Mouse (Mus musculus) T-helper 1 cell (primary cell): ENCODE measurements around the gene Hira.
"Not testable (repeated sequence)": the region's sequence is repeated elsewhere in the genome, so short reads cannot be mapped to it uniquely, and the experiment has no call there.

Source experiments
- in situ Hi-C: fragments of 300-600 bp; cut with MboI, MseI; formaldehyde crosslinking; loops from one replicate; pipeline ENCODE4 v1.15.1; 2025; ENCODE audit warnings: high pct_unique_total_duplicates

Gene Hira

DNA sequence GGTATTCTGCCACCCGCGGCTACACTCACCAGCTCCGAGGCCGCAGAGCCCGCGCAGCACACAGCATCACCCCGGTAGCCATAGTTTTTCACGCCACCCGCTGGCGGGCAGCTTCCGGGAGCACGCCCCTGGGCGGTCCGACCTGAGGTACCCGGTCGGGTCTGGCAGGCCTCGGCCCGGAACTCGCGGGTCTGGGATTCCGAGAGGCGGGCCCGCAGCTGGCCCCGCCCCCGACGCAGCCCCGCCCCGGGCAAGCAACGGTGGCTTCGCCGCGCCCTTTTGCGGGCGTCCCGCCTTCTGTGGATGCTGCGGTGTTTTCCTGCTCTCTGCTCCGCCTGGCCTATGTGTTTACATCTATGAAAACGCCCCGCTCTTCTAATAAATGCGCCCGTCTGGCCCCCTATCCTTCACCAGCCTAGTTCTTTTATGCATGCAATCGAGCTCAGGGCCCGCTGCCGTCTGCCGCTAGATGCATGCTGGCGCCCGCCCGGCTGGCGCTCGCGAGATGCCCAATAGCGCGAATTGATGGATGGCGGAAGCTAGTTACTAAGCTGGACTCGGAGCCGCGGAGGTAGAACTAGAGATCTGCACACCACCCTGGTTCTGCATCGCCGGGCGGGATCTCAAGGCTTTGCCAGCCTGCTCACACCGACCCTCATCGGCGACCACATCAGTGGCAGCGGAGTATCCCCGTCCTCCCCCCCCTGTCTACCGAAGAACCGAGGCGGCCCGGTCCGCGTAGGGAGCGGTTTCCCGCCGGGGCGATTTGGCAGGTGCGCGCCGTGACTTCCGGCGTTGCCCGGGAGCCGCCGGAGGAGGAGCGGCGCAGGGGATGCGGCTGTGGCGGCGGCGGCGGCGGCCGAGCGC lies at the start of gene Hira, which contains the start of gene Mrpl40:
TSS of gene Hira (plus strand) at position 596 of the 867 bp plus-strand sequence.
TSS of gene Mrpl40 (minus strand) at position 421 of the 867 bp plus-strand sequence.
- in situ Hi-C loops: no loop called here

DNA sequence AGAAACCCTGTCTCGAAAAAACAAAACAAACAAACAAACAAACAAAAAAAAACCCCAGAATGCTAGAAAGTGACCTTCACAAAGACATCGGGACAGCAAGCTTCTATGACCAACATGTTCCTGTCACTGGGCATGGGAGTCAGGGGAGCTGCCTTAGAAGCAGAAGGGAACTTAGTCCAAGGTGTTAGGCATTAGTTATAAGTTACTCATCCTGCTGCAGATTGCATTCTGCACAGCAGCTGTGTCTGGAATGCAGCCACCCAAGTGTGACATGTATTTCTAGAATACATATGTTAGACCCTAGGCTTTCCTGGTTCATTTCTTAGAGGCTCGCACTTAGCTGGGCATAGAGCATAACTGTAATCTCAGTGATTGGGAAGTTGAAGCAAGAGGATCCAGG lies 48.2 kb upstream of the Hira start:
- in situ Hi-C loops: no loop called here

DNA sequence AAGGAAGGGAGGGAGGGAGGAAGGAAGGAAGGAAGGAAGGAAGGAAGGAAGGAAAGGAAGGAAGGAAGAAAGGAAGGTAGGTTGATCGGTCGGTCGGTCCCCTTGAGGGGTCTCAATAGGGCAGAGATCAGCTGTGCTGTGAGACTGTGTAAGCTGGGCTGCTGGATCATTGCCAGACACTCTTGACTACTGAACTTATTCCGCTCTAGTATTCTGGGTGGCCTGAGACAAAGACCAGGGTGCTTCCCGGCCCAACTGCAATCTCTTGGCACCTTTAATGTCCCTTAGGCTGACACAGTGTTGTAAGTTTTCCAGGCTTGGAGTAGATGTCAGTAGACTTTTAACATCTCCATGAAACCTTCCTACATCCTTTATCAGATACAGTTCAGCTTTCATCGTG lies 47.7 kb upstream of the Hira start:
- in situ Hi-C loops: no loop called here

DNA sequence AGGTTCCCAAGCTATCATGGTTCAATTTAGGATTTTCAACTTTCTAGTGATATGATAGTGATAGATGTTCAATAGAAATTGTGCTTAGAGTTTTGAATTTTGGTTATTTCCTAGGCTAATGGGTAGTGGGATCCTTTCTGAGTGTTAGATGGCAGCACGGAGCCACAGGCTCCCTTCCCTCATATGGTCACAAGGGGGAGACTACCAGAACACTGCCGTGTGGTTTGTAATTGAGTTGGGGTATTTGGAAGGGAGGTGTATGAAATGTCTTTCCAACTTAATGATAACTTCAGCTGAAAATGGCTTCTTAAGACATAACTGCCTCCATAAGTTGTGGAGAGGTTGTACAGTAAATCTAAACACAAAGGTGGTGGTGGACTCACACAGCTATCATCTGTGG lies 43.4 kb upstream of the Hira start:
- in situ Hi-C loops: loop anchor here (10.0 kb wide), 1 partner anchor 939 kb away; the partner anchor contains the start of genes Dgcr2, Gm20518, Tssk1 and Tssk2

DNA sequence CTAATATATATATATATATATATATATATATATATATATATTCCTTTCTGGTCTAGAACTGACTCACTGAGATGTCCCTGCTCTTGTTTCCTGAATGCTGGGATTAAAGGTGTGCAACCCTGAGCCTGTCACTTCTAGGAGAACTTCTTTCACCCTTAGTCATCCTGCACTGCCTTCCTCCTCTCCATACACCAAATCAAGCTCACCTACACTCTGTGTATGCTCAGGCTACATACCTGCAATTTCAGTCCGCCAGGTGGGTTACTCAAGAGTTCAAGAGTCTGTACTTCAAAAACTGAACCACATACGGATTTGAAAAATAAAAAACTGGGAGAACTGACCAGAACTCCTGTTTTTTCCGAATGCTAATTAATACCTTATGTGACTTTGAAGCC lies 40.8 kb upstream of the Hira start:
- in situ Hi-C loops: loop anchor here (10.0 kb wide), 1 partner anchor 941 kb away; the partner anchor contains the start of genes Dgcr2, Gm20518, Tssk1 and Tssk2

DNA sequence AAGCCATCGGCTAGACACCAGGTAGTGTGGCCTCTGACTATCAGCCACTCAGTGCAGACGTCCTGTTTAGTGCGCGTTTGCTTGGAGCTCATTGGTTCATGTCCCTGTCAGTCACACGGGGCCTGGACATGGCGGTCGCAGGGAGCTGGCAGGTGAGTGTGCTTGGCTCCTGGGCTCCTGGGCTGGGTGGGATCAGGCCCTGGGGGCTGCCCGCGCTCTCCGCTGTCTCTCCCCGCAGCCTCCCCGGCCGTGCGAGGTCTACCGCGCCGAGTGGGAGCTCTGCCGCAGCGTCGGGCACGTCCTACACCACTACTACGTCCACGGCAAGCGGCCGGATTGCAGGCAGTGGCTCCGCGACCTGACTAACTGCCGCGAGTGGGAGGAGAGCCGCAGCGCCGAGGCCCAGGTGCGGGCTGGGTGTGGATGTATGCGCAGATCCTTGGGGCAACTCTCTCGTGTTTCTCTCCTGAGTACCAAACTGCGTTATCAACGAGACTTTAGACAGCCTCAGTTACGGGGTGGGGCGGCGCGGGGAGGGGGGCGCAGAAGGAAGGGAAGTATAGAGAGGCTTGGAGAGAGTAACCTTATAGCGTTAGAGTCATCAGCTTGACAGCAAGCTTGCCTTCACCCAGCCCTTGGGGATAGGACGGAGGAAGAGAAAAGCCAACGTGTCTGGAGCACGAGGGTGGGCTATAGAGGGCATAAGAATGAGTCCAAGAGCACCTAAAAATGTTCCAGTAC lies 40.2 kb upstream of the Hira start, which contains the start of the genes 2510002D24Rik and Gm28539:
TSS of gene 2510002D24Rik (plus strand) at position 111 of the 741 bp plus-strand sequence.
TSS of gene Gm28539 (plus strand) at position 117 of the 741 bp plus-strand sequence.
- in situ Hi-C loops: loop anchor here (10.0 kb wide), 1 partner anchor 942 kb away; the partner anchor contains the start of genes Dgcr2, Gm20518, Tssk1 and Tssk2

DNA sequence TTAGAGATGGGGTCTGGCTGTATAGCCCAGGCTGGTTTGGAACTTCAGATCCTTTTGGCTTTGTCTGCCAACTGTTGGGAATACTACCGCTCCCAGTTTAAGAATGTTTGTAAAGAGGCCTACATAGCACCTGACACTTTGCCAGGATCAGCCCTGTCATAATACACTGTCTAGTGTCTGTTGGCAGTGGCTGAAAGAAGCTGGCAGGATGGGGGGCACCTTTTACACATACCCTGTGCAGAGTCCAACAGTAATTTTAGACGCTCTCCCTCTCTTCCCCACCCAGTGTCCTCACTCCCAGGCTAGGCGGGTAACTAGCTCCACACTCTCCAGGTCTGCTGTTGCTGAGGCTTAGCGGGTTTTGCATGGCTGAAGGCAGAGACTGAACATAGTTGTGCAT lies 38.5 kb upstream of the Hira start:
- in situ Hi-C loops: loop anchor here (10.0 kb wide), 1 partner anchor 944 kb away; the partner anchor contains the start of genes Dgcr2, Gm20518, Tssk1 and Tssk2

DNA sequence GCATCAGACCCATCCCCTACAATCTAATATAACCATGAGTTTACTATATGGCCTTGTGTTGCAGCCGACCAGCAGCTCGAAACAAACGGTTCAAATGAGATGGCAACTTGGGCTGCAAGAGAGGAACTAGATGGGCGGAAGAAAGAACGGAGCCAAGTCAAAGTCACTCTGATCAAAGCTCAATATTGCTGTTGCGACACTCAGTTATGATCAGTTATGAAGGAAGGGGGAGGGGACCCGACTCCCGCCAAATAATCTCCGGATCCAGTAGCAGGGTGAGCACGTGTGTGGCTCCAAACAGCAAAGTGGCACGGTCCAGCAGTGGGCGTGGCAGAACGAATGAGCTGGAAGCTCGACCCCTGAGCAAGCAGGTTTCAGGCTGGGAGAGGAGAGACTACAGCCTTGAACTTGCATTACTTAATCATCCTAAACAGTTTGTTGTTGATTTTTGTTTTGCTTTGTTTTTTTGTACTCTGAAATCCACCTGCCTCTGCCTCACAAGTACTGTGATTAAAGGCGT lies 30.5 kb upstream of the Hira start:
- in situ Hi-C loops: no loop called here

DNA sequence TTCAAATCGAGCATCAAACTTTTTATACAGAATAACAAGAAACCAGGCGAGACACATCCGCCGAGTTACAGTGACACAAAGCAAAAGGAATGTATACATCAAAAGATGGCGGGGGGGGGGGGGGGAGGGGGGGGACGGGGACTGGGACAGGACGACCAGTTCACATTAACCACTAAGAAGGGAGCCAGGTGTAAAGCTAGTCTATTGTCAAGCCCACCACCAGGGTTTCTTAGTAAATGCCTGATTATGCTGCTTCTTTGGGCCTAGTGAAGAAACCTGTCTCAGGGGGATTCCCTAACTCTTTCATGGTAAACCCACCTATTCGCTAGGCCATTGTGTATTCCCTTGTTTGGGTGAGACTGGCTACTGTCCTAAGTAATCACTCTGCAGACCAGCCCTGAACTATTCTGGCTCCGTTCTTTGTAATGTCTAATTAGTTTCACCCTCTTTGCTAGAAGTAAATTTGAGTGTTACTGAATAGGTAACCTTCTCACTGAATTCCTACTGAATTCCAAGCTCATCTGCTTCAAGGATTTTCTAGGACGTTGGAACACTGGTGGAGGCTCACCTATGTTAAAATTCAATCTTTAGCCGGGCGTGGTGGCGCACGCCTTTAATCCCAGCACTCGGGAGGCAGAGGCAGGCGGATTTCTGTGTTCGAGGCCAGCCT lies 27.2 kb upstream of the Hira start:
- in situ Hi-C loops: not testable (repeated sequence)

DNA sequence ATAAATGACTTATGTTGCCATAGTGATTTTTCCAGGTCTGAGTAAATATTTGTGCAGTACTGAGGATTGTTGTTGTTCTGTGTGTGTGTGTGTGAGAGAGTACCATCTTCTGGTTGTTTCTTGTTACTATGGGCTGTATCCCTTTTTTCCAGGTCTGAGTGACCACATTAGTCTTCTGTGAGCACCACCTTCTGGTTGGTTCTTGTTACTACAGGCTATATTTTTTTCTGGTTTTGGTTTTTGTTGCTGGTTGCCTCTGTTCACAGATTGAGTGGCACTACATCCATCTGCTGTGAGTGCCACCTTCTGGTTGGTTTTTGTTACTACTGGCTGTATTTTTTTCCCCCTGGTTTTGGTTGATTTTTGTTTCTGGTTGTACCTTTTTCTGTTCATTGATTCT lies 18.3 kb upstream of the Hira start:
- in situ Hi-C loops: loop anchor here (5.0 kb wide), 1 partner anchor 161 kb away; no protein-coding TSS in a partner anchor

DNA sequence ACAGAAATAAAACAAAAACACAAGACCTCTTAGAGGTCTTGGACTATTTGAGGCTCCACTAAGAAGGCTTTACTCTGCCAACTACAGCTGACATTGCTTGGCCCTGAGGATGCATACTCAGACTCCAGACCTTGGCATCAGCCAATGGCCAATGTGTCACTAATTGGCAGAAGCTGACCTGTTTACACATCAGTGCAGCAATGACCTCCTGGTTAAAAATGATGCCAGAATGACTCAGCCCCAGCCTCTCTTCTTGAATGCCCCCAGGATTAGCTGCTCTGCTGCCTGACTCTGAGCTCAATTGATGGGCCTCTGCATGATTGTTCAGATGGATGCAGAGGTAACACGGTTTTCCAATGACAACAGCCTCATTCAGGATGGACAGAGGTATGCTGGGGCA lies 16.7 kb upstream of the Hira start:
- in situ Hi-C loops: no loop called here

DNA sequence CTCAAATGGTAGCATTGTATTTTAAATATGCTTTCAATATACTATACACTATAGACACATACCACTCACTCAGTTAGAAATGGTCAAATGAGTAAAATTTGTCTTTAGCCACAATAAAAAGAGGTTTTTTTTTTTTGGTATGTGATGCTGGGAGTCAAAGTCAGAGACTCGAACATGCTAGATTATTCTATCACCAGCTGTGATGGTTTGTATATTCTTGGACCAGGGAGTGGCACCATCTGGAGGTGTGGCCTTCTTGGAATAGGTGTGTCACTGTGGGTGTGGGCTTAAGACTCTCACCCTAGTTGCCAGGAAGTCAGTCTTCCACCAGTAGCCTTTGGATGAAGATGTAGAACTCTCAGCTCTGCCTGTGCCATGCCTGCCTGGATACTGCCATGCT lies 6.3 kb upstream of the Hira start:
- in situ Hi-C loops: loop anchor here (5.0 kb wide), 1 partner anchor 53 kb away; no protein-coding TSS in a partner anchor

DNA sequence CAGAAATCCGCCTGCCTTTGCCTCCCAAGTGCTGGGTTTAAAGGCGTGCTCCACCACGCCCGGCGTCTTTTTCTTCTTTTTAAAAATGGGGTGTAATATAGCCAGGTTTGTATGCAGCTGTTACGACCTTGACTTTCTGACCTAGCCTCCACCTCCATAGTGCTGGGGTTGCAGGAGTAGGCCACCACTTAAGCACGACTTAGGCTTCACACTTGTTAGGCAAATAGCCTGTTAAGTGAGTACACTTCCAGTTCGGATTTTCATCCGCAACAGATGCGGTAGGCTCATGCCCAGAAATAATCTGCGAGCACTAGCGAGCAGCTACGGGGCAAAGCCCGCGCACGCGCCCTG lies 771 bp upstream of the Hira start:
- in situ Hi-C loops: no loop called here

DNA sequence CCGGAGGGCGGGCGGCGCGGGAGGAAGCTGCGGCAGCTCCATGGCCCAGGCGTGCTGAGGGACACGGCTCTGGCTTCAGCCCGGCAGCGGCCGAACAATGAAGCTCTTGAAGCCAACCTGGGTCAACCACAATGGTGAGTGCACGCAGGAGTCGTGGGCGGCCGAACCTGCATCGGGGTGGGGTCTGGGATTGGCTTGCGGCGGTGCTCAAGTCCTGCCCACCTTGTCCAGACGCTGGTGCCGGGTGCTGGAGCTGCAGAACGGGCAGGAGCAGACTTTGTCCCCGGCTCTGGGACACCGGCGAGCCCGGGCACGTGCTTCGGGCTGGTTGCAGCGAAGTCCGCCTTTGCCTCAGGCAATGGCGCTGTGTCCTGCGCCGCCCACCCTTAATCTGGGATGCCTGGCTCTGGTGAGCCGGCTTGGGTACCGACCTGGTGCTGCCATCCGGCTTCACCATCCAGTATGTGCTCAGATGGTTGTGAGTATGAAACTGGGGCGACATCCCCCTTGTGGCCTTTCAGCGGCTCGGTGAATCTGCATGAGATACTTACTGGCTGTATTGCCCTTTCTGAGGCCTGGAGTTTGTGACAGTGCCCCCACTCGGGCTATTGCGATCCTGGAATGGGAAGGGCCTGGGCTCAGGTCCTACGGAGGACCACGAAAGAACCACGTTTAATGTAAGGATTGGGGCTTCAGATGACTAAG lies 701 bp downstream of the Hira start:
- in situ Hi-C loops: no loop called here

DNA sequence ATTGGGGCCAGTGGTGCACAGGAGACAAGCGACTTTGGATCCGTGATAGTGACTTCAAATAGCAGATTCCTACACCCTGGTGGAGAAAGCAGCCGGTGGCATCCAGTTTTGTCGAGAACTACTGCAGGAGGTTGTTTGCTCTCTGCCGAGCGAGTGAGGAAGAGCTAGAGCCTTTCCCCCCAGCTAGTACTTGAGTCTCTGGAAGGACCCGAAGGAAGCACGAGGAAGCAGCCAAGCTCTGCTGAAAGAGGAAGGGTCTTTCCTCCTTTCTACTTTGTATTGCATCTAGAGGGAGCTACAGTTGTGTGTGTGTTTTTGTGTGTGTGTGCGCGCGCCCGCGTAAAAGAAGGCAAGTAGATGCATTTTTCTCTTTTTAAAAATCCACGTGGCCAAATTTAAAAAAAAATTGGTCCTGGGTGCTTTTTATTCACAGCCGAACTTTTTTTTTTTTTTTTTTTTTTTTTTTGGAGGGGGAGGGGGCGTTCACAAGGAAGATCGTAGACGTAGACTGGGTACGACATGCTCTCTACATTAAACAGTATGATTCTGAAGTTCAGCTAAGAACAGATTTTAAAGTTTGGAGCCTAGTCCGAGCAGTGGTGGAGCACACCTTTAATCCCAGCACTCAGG lies 1.4 kb downstream of the Hira start:
- in situ Hi-C loops: no loop called here

DNA sequence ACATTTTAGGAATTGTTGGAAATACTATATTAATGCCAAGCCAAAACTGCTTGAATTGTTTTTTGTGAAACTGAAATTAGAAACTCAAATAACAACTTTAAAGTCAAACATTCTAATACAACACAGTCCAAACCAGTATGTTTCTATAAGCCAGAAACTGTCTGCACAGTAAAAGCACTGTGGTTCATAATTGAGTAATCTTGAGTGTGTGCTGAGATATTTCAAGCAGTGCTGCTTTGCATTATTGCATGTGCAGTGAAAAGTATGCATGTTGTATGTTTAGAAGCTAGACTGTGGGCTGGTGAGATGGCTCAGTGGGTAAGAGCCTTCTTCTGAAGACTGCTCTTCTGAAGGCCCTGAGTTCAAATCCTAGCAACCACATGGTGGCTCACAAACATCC lies 7.2 kb downstream of the Hira start:
- in situ Hi-C loops: no loop called here

DNA sequence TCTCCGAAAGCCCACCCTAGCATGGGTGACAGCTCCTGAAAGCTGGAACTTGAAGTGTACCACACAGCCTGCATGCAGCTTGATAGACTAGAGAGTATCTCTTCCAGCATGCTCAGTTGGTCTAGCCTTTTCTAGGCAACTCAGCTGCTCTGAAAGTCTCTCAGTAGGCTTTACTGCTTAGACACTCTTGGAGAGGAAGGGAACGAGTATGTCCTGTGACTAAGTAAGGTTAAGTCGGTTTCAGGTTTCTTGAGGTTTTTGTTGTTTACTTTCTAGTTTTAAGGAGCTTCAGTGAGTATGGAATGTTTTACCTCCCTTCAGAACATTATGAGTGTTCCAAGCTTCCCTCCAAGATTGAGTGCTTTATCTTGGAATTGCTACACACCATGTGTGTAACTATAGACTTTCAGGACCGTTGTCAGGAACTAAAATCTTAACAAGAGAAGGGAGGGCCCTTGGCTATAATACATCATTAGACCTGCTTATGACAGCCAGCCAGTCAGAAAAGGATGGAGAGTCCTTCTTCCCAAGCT lies 17.1 kb downstream of the Hira start:
- in situ Hi-C loops: no loop called here

DNA sequence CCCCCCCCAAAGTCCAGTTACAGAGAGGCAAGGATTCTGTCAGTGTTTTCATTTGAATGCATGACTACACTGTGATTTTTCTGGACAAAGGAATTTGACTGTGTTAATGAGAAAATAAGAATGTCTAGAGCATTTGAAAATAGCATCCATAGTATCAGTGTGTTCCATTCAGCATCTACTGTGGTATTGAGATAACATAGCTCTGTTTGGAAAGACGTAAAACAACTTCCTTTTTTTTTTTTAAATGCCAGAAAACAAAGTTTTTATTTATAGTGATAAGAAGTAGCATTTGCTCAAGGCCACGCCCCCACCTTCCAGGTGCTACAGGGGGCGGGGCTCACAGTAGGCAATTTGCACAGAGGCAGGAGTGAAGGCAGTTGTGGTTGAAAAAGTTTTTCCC lies 18.4 kb downstream of the Hira start:
- in situ Hi-C loops: no loop called here

DNA sequence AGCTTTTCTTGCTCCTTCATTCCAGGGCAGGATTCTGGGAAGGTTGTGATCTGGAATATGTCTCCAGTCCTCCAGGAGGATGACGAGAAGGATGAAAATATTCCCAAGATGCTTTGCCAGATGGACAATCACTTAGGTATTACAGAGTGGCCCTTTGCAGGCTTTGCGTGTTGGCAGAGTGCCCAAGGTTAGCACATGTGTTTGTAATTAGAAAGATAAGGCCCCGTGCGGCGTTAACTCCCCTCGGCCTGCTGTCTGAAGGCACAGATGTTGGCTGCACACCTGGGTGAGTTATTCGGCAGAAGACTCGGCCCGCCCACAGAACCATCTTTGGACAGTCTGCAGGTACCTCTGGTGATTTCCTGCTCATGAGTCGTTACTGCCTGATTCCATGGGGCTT lies 19.6 kb downstream of the Hira start:
- in situ Hi-C loops: no loop called here

DNA sequence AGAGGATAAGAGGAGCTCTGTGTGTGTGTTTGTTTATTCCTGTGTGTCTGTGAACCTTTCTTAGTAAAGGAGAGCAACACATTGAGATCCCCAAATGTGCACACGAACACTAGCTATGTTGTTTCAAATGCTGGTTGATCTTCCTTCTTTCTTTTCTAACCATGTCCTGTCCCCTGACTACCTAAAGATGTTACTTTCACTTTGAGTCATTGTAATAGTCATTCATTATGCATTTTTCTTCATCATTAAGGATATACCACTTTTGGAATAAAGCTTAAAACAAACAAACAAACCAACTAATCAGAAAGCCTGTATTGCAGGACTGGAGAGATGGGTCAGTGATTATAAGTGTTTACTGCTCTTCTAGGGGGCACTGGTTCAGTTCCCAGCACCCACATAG lies 28.8 kb downstream of the Hira start:
- in situ Hi-C loops: no loop called here
